Mouse (Mus musculus) heart, embryonic 14.5 days (tissue): ENCODE measurements around the gene Sh3bp4. TPM values are rescaled to one million over a fixed set of nuclear protein-coding genes. Genes with fewer than 3 reads are reported as not detected.
A peak's percentile ranks its signal among the peaks of the same experiment; 100 is the strongest.

Experiments used
- ATAC-seq: fragments of 200-750 bp; cut with Nextera tagmentation; 2 replicates; pipeline ENCODE4 v1.8.0; 2017; ENCODE audit warnings: low read depth, moderate TSS enrichment; ENCODE audit not compliant: insufficient number of reproducible peaks, insufficient read depth, low FRiP score
- H3K27ac ChIP-seq, 2 experiments: fragments of 200-500 bp in 1 of 2; fragments of 300-500 bp in 1 of 2; sonication (generic) in 1 of 2; replicated peaks in 1 of 2; 2 replicates each; pipeline ENCODE4 v1.5.1; 2012 to 2014; ENCODE audit warnings: low read depth in 2 of 2, low read length in 2 of 2, control low read depth in 1 of 2, mild to moderate bottlenecking in 1 of 2, mixed read lengths in 1 of 2; ENCODE audit not compliant: control insufficient read depth in 1 of 2, insufficient read depth in 1 of 2
- H3K27me3 ChIP-seq: fragments of 300-500 bp; sonication (generic); 2 replicates; pipeline ENCODE4 v1.6.1; 2014; ENCODE audit warnings: mild to moderate bottlenecking, low read length, control low read depth; ENCODE audit not compliant: control insufficient read depth, insufficient read depth
- H3K36me3 ChIP-seq: fragments of 300-500 bp; sonication (generic); 2 replicates; pipeline ENCODE4 v1.6.1; 2014; ENCODE audit warnings: mild to moderate bottlenecking, control low read depth, low read length, mixed read lengths; ENCODE audit not compliant: control insufficient read depth, insufficient read depth
- H3K4me1 ChIP-seq, 2 experiments: fragments of 200-500 bp in 1 of 2; fragments of 300-500 bp in 1 of 2; sonication (generic) in 1 of 2; 2 replicates each; pipeline ENCODE4 v1.6.1; 2012 to 2014; ENCODE audit warnings: low read length in 2 of 2, control low read depth in 1 of 2, mixed read lengths in 1 of 2; ENCODE audit not compliant: control insufficient read depth in 2 of 2, insufficient read depth in 2 of 2
- H3K4me2 ChIP-seq: fragments of 300-500 bp; sonication (generic); 2 replicates; pipeline ENCODE4 v1.6.1; 2014; ENCODE audit warnings: mild to moderate bottlenecking, low read length
- H3K4me3 ChIP-seq, 2 experiments: fragments of 200-500 bp in 1 of 2; fragments of 300-500 bp in 1 of 2; sonication (generic) in 1 of 2; 2 replicates each; pipeline ENCODE4 v1.5.1; 2012 to 2014; ENCODE audit warnings: low read length in 2 of 2, mild to moderate bottlenecking in 2 of 2, control low read depth in 1 of 2, low read depth in 1 of 2, moderate library complexity in 1 of 2; ENCODE audit not compliant: control insufficient read depth in 1 of 2, insufficient read depth in 1 of 2
- H3K9ac ChIP-seq: fragments of 300-500 bp; sonication (generic); 2 replicates; pipeline ENCODE4 v1.6.1; 2014; ENCODE audit warnings: mild to moderate bottlenecking, low read length
- H3K9me3 ChIP-seq: fragments of 300-500 bp; sonication (generic); 2 replicates; pipeline ENCODE4 v1.6.1; 2016; ENCODE audit warnings: low read length, control low read depth; ENCODE audit not compliant: control insufficient read depth
- WGBS: fragments of 180-500 bp; shearing (Covaris S2); extraction: QIAGEN DNeasy Blood & Tissue Kit; methylation state at CpG from one replicate; pipeline ENCODE4 v1.1.7; 2014; 5-methylcytosine and 5-hydroxymethylcytosine counted together
- polyA plus RNA-seq: library from polyadenylated mRNA; unstranded; fragments of >200 nt; fragmentation: Nextera tagmentation; extraction: Ambion mirVana; gene quantifications from 2 replicates; pipeline ENCODE4 v1.2.1, GENCODE M21; 2014

Sh3bp4 gene
- polyA plus RNA-seq, 1 experiment from 2014 or later = 17.2 TPM

GRCm38 (mm10) chr1:89195827-89196712 lies 125.9 kb downstream of the Sh3bp4 start:
- Histone ChIP-seq H3K36me3 (no peaks in the 10 kb centered on the region), H3K9ac (no peak overlapping the region), H3K4me1 (peaks cover 12 to 13% of the 10 kb centered on the region in 2 experiments), H3K27ac (no peak overlapping the region), H3K27me3 (no peaks in the 10 kb centered on the region), H3K4me2 (no peak overlapping the region), H3K4me3 (no peak overlapping the region), H3K9me3 (no peaks in the 10 kb centered on the region)
- WGBS = 47% methylated on average over 12 of the region's 12 CpGs
- ATAC-seq = peak; percentile 49; the same call in 1 of the 2 replicates
